Mouse (Mus musculus): ENCODE measurements around the gene Atp6v0e2. TPM values are rescaled to one million over a fixed set of nuclear protein-coding genes. Genes with fewer than 3 reads are reported as not detected.

Atp6v0e2 gene
- total and polyA plus RNA-seq, 2 experiments from 2014 or later, result 325 to 414 TPM

GRCm38 (mm10) chr6:48539860-48540259, 2.4 kb downstream of the Atp6v0e2 start:
- H3K9ac ChIP-seq, result no peak overlapping the region
- 78% methylated on average over 5 of the region's 5 CpGs for WGBS
- no peaks in the 10 kb centered on the region for H3K27me3 ChIP-seq (ENCODE audit: insufficient read depth, low read length)
- no peak for TF ChIP-seq CTCF (IDR thresholded peaks at IDR 0.05; ENCODE audit: low read depth)
- H3K9me3 ChIP-seq (ENCODE audit: low read length), result no peaks in the 10 kb centered on the region
- H3K36me3 ChIP-seq (ENCODE audit: insufficient read depth), result peaks cover 31% of the 10 kb centered on the region
- H3K27ac ChIP-seq (ENCODE audit: low read depth, low read length), result no peak overlapping the region
- H3K4me1 ChIP-seq (ENCODE audit: insufficient read depth), result peaks cover 20% of the 10 kb centered on the region
- no peak overlapping the region for H3K4me3 ChIP-seq (ENCODE audit: low read depth, low read length)
- ATAC-seq (no peak), DNase-seq (no peak)
- no peak overlapping the region for H3K4me2 ChIP-seq (ENCODE audit: low read depth)

- H3K4me1 ChIP-seq (ENCODE audit: insufficient read depth), result peaks cover 20% of the 10 kb centered on the region
- H3K36me3 ChIP-seq (ENCODE audit: insufficient read depth), result peaks cover 31% of the 10 kb centered on the region
- no peaks in the 10 kb centered on the region for H3K27me3 ChIP-seq (ENCODE audit: insufficient read depth, low read length)
- DNase-seq (no peak), ATAC-seq (no peak)
- no peak overlapping the region for H3K27ac ChIP-seq (ENCODE audit: low read depth, low read length)
- H3K4me3 ChIP-seq (ENCODE audit: low read depth, low read length), result no peak overlapping the region
- H3K9ac ChIP-seq, result no peak overlapping the region
- WGBS, result 82% methylated on average over 3 of the region's 3 CpGs
- H3K9me3 ChIP-seq (ENCODE audit: low read length), result no peaks in the 10 kb centered on the region
- no peak for TF ChIP-seq CTCF (IDR thresholded peaks at IDR 0.05; ENCODE audit: low read depth)
- no peak overlapping the region for H3K4me2 ChIP-seq (ENCODE audit: low read depth)
These were observed 3.3 kb downstream of the Atp6v0e2 start for GRCm38 (mm10) chr6:48540721-48541120.

GRCm38 (mm10) chr6:48541560-48542450, 4.4 kb downstream of the Atp6v0e2 start:
- 70% methylated on average over 7 of the region's 7 CpGs for WGBS
- Histone ChIP-seq H3K9ac (no peak overlapping the region), H3K4me1 (ENCODE audit: insufficient read depth) (peaks cover 16% of the 10 kb centered on the region), H3K27me3 (ENCODE audit: insufficient read depth, low read length) (no peaks in the 10 kb centered on the region), H3K27ac (ENCODE audit: low read depth, low read length) (no peak overlapping the region), H3K4me3 (ENCODE audit: low read depth, low read length) (no peak overlapping the region), H3K9me3 (ENCODE audit: low read length) (no peaks in the 10 kb centered on the region), H3K4me2 (ENCODE audit: low read depth) (no peak overlapping the region), H3K36me3 (ENCODE audit: insufficient read depth) (peaks cover 31% of the 10 kb centered on the region)
- ATAC-seq (no peak), DNase-seq (no peak)
- no peak for TF ChIP-seq CTCF (IDR thresholded peaks at IDR 0.05; ENCODE audit: low read depth)

GRCm38 (mm10) chr6:48542631-48543030, 5.2 kb downstream of the Atp6v0e2 start:
- Histone ChIP-seq H3K4me3 (ENCODE audit: low read depth, low read length) (no peak overlapping the region), H3K4me1 (ENCODE audit: insufficient read depth) (peaks cover 13% of the 10 kb centered on the region), H3K4me2 (ENCODE audit: low read depth) (no peak overlapping the region), H3K9ac (no peak overlapping the region), H3K27me3 (ENCODE audit: insufficient read depth, low read length) (no peaks in the 10 kb centered on the region), H3K27ac (ENCODE audit: low read depth, low read length) (no peak overlapping the region), H3K36me3 (ENCODE audit: insufficient read depth) (peaks cover 31% of the 10 kb centered on the region), H3K9me3 (ENCODE audit: low read length) (no peaks in the 10 kb centered on the region)
- WGBS, result 93% methylated on average over 3 of the region's 3 CpGs
- DNase-seq, result no peak
- no peak for ATAC-seq
- TF ChIP-seq CTCF (IDR thresholded peaks at IDR 0.05; ENCODE audit: low read depth), result no peak

- H3K27ac ChIP-seq (ENCODE audit: low read depth, low read length), result no peak overlapping the region
- ATAC-seq (no peak), DNase-seq (no peak)
- WGBS, result 72% methylated on average over 5 of the region's 5 CpGs
- H3K4me1 ChIP-seq (ENCODE audit: insufficient read depth), result no peaks in the 10 kb centered on the region
- no peaks in the 10 kb centered on the region for H3K9me3 ChIP-seq (ENCODE audit: low read length)
- no peak overlapping the region for H3K9ac ChIP-seq
- no peak overlapping the region for H3K4me2 ChIP-seq (ENCODE audit: low read depth)
- no peaks in the 10 kb centered on the region for H3K27me3 ChIP-seq (ENCODE audit: insufficient read depth, low read length)
- H3K36me3 ChIP-seq (ENCODE audit: insufficient read depth), result peaks cover 26% of the 10 kb centered on the region
- no peak overlapping the region for H3K4me3 ChIP-seq (ENCODE audit: low read depth, low read length)
- no peak for TF ChIP-seq CTCF (IDR thresholded peaks at IDR 0.05; ENCODE audit: low read depth)
These were observed 7.8 kb downstream of the Atp6v0e2 start for GRCm38 (mm10) chr6:48545251-48545650.

- H3K27ac ChIP-seq (ENCODE audit: low read depth, low read length), result no peak overlapping the region
These were observed 8.9 kb downstream of the Atp6v0e2 start for GRCm38 (mm10) chr6:48546271-48546670.

GRCm38 (mm10) chr6:48546858-48547257, 9.4 kb downstream of the Atp6v0e2 start:
- 83% methylated on average over 4 of the region's 4 CpGs for WGBS
- no peak for DNase-seq
- no peaks in the 10 kb centered on the region for H3K4me1 ChIP-seq (ENCODE audit: insufficient read depth)

More at GRCm38 (mm10) chr6:48546271-48546670, 8.9 kb downstream of the Atp6v0e2 start:
- Histone ChIP-seq H3K9ac (no peak overlapping the region), H3K9me3 (ENCODE audit: low read length) (no peaks in the 10 kb centered on the region), H3K27me3 (ENCODE audit: insufficient read depth, low read length) (no peaks in the 10 kb centered on the region), H3K4me3 (ENCODE audit: low read depth, low read length) (no peak overlapping the region), H3K36me3 (ENCODE audit: insufficient read depth) (peaks cover 16% of the 10 kb centered on the region), H3K4me1 (ENCODE audit: insufficient read depth) (no peaks in the 10 kb centered on the region), H3K4me2 (ENCODE audit: low read depth) (no peak overlapping the region)
- WGBS, result 56% methylated on average over 1 of the region's 1 CpGs
- TF ChIP-seq CTCF (IDR thresholded peaks at IDR 0.05; ENCODE audit: low read depth), result peak; percentile 71
- DNase-seq (peak; percentile 41), ATAC-seq (0 out of 2 replicates have a peak, but pooled peaks have one; percentile 10)

More at GRCm38 (mm10) chr6:48546858-48547257, 9.4 kb downstream of the Atp6v0e2 start:
- Histone ChIP-seq H3K9me3 (ENCODE audit: low read length) (no peaks in the 10 kb centered on the region), H3K4me3 (ENCODE audit: low read depth, low read length) (no peak overlapping the region), H3K9ac (no peak overlapping the region), H3K27ac (ENCODE audit: low read depth, low read length) (no peak overlapping the region), H3K36me3 (ENCODE audit: insufficient read depth) (peaks cover 11% of the 10 kb centered on the region; the same call in 1 of the 2 replicates), H3K4me2 (ENCODE audit: low read depth) (no peak overlapping the region), H3K27me3 (ENCODE audit: insufficient read depth, low read length) (no peaks in the 10 kb centered on the region)
- TF ChIP-seq CTCF (IDR thresholded peaks at IDR 0.05; ENCODE audit: low read depth), result no peak
- no peak for ATAC-seq
